Mouse (Mus musculus) MEL-GATA-1-ER (cell line): Measurements from ENCODE around the gene Aph1a.
"Not testable (repeated sequence)": the region's sequence is repeated elsewhere in the genome, so short reads cannot be mapped to it uniquely, and the experiment has no call there.

Source experiments
- DNase-seq: peaks from one replicate; pipeline ENCODE4 v3.0.0-alpha.2; 2012; ENCODE audit warnings: low read depth; ENCODE audit errors: extremely low read depth

Gene Aph1a

GRCm38 (mm10) chr3:95893606-95894316, at the start of gene Aph1a:
Aph1a (plus strand) TSS chr3:95893969.
- peak; percentile 100 for DNase-seq

GRCm38 (mm10) chr3:95850611-95851010, 43.2 kb upstream of the Aph1a start:
- no peak for DNase-seq

GRCm38 (mm10) chr3:95851317-95851716, 42.5 kb upstream of the Aph1a start:
- DNase-seq: no peak

GRCm38 (mm10) chr3:95855502-95856089, 38.2 kb upstream of the Aph1a start, which contains the start of gene Prpf3:
Prpf3 (minus strand) TSS chr3:95855885.
- peak; percentile 95 for DNase-seq

- DNase-seq: no peak
These were observed 37.7 kb upstream of the Aph1a start for GRCm38 (mm10) chr3:95856115-95856514.

- not testable (repeated sequence) for DNase-seq
These were observed 36.7 kb upstream of the Aph1a start for GRCm38 (mm10) chr3:95857050-95857449.

- not testable (repeated sequence) for DNase-seq
These were observed 35.5 kb upstream of the Aph1a start for GRCm38 (mm10) chr3:95858278-95858677.

- no peak for DNase-seq
These were observed 33.4 kb upstream of the Aph1a start for GRCm38 (mm10) chr3:95860323-95860722.

- no peak for DNase-seq
These were observed 32.6 kb upstream of the Aph1a start for GRCm38 (mm10) chr3:95861216-95861615.

- DNase-seq: peak; percentile 97
These were observed 32.0 kb upstream of the Aph1a start for GRCm38 (mm10) chr3:95861796-95862195.

- DNase-seq: no peak
These were observed 30.2 kb upstream of the Aph1a start for GRCm38 (mm10) chr3:95863578-95863977.

GRCm38 (mm10) chr3:95865050-95865449, 28.7 kb upstream of the Aph1a start:
- DNase-seq: no peak

GRCm38 (mm10) chr3:95865571-95865970, 28.2 kb upstream of the Aph1a start:
- DNase-seq: no peak

- no peak for DNase-seq
These were observed 27.7 kb upstream of the Aph1a start for GRCm38 (mm10) chr3:95866071-95866470.

- no peak for DNase-seq
These were observed 26.4 kb upstream of the Aph1a start for GRCm38 (mm10) chr3:95867408-95867807.

- DNase-seq: no peak
These were observed 22.8 kb upstream of the Aph1a start for GRCm38 (mm10) chr3:95870976-95871375.

- DNase-seq: peak; percentile 97
These were observed 22.3 kb upstream of the Aph1a start, which contains the start of gene Mrps21 for GRCm38 (mm10) chr3:95871392-95871867. Mrps21 (minus strand) TSS chr3:95871519.

- peak; percentile 67 for DNase-seq
These were observed 21.7 kb upstream of the Aph1a start for GRCm38 (mm10) chr3:95872048-95872447.

GRCm38 (mm10) chr3:95879063-95879462, 14.7 kb upstream of the Aph1a start:
- DNase-seq: no peak

GRCm38 (mm10) chr3:95881979-95882815, 11.6 kb upstream of the Aph1a start, which contains the start of gene Ciart:
Ciart (minus strand) TSS chr3:95882251.
- DNase-seq: peak; percentile 100

- DNase-seq: peak; percentile 85
These were observed 10.8 kb upstream of the Aph1a start for GRCm38 (mm10) chr3:95882816-95883425.
